Mouse (Mus musculus): ENCODE data around the gene 4930469K13Rik. TPM values are rescaled to one million over a fixed set of nuclear protein-coding genes. Genes with fewer than 3 reads are reported as not detected.

Gene 4930469K13Rik
- polyA plus RNA-seq, 1 experiment from 2014 or later, result 0.91 TPM

DNA sequence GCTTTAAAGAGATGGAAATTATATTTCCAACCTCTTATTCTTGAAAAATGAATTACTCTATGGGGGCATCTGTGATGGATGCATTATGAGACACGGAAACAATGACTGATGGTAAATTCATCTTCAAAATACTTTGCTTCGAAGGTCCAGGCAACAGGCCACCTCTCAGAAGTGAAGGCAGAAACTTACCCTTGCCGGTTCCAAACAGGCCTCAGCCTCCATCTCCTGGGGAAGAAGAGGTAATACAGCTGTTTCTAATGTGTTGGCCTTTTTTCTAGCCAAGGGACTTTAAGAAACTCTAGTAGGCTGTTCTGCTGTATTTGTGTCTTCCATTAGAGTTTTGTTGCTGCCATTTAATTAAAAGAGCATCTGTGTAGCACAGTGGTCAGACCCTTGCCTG lies 11.3 kb downstream of the 4930469K13Rik start:
- Histone ChIP-seq H3K4me3 (ENCODE audit: low read depth, low read length) (no peak overlapping the region), H3K4me2 (replicated peaks; ENCODE audit: low read depth, low read length) (no peak overlapping the region), H3K9ac (replicated peaks; ENCODE audit: low read depth, low read length) (no peak overlapping the region), H3K4me1 (ENCODE audit: control insufficient read depth, insufficient read depth, low read length) (no peaks in the 10 kb centered on the region), H3K27ac (ENCODE audit: low read length) (no peak overlapping the region), H3K9me3 (ENCODE audit: control insufficient read depth, low read depth, low read length) (no peaks in the 10 kb centered on the region), H3K36me3 (ENCODE audit: control insufficient read depth, insufficient read depth, low read length) (no peaks in the 10 kb centered on the region), H3K27me3 (ENCODE audit: control insufficient read depth, insufficient read depth, low read length) (no peaks in the 10 kb centered on the region)
- ATAC-seq (ENCODE audit: insufficient number of reproducible peaks, insufficient read depth, low FRiP score, low read depth), result no peak
- WGBS, result 53% methylated on average over 3 of the region's 3 CpGs

DNA sequence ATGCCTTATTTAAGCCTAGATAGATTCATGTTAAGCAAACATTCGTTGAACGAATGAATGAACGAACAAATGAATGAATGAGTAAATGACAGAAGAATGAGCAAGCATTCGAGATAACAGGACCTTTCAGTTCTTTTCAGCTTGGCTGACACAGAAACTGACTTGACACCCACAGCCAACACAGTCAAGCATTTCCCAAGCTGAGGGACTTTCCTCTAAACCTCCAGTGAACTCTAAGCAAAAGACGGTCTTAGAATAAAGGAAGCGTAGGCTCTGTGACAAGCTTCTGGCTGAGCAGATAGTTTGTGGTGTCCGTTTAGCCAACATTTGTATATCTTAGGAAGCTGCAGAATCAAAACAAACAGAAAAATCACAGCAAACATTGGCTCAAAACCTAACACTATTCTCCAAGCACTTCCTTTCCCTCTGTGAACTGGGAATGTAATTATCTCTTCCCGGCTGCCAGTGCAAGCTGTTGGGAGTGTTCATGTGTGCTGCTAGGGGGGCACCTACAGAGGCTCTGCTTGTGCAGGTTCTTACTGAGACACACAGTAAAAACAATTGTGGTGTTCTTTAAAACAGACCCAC lies 12.1 kb downstream of the 4930469K13Rik start:
- H3K9me3 ChIP-seq (ENCODE audit: control insufficient read depth, low read depth, low read length), result no peaks in the 10 kb centered on the region
- no peaks in the 10 kb centered on the region for H3K4me1 ChIP-seq (ENCODE audit: control insufficient read depth, insufficient read depth, low read length)
- no peak overlapping the region for H3K27ac ChIP-seq (ENCODE audit: low read length)
- no peaks in the 10 kb centered on the region for H3K36me3 ChIP-seq (ENCODE audit: control insufficient read depth, insufficient read depth, low read length)
- no peak overlapping the region for H3K9ac ChIP-seq (replicated peaks; ENCODE audit: low read depth, low read length)
- WGBS, result 72% methylated on average over 8 of the region's 8 CpGs
- no peak overlapping the region for H3K4me2 ChIP-seq (replicated peaks; ENCODE audit: low read depth, low read length)
- H3K4me3 ChIP-seq (ENCODE audit: low read depth, low read length), result no peak overlapping the region
- no peak for ATAC-seq (ENCODE audit: insufficient number of reproducible peaks, insufficient read depth, low FRiP score, low read depth)
- H3K27me3 ChIP-seq (ENCODE audit: control insufficient read depth, insufficient read depth, low read length), result no peaks in the 10 kb centered on the region

GRCm38 (mm10) chr11:34084639-34085038 lies 13.7 kb downstream of the 4930469K13Rik start:
- ATAC-seq (ENCODE audit: insufficient number of reproducible peaks, insufficient read depth, low FRiP score, low read depth), result no peak
- Histone ChIP-seq H3K36me3 (ENCODE audit: control insufficient read depth, insufficient read depth, low read length) (no peaks in the 10 kb centered on the region), H3K4me1 (ENCODE audit: control insufficient read depth, insufficient read depth, low read length) (no peaks in the 10 kb centered on the region), H3K27me3 (ENCODE audit: control insufficient read depth, insufficient read depth, low read length) (no peaks in the 10 kb centered on the region), H3K27ac (ENCODE audit: low read length) (no peak overlapping the region), H3K4me2 (replicated peaks; ENCODE audit: low read depth, low read length) (no peak overlapping the region), H3K4me3 (ENCODE audit: low read depth, low read length) (no peak overlapping the region), H3K9ac (replicated peaks; ENCODE audit: low read depth, low read length) (no peak overlapping the region), H3K9me3 (ENCODE audit: control insufficient read depth, low read depth, low read length) (no peaks in the 10 kb centered on the region)
- 31% methylated on average over 2 of the region's 2 CpGs for WGBS

DNA sequence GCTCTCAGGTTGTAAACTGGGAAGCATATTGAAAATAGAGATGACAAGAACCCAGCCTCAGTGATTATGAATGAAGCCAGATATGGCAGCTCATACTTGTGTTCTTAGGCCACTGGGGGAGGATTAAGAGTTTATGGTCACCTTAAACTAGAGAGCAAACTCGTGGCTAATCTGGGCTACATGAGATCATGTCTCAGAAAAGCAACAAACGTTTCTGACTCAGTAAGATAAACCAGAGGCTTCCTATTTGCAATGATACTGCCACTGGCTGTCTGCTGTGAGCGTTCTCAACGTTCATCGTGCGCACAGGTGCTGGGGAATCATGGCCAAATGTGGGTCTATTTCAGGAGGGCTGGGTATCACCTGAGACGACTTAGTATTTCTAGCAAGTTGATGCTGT lies 14.6 kb downstream of the 4930469K13Rik start:
- no peaks in the 10 kb centered on the region for H3K36me3 ChIP-seq (ENCODE audit: control insufficient read depth, insufficient read depth, low read length)
- no peak overlapping the region for H3K4me2 ChIP-seq (replicated peaks; ENCODE audit: low read depth, low read length)
- no peak overlapping the region for H3K27ac ChIP-seq (ENCODE audit: low read length)
- no peak overlapping the region for H3K4me3 ChIP-seq (ENCODE audit: low read depth, low read length)
- H3K9me3 ChIP-seq (ENCODE audit: control insufficient read depth, low read depth, low read length), result no peaks in the 10 kb centered on the region
- 63% methylated on average over 7 of the region's 7 CpGs for WGBS
- H3K9ac ChIP-seq (replicated peaks; ENCODE audit: low read depth, low read length), result no peak overlapping the region
- no peak for ATAC-seq (ENCODE audit: insufficient number of reproducible peaks, insufficient read depth, low FRiP score, low read depth)
- no peaks in the 10 kb centered on the region for H3K27me3 ChIP-seq (ENCODE audit: control insufficient read depth, insufficient read depth, low read length)
- no peaks in the 10 kb centered on the region for H3K4me1 ChIP-seq (ENCODE audit: control insufficient read depth, insufficient read depth, low read length)

- Histone ChIP-seq H3K27me3 (ENCODE audit: control insufficient read depth, insufficient read depth, low read length) (no peaks in the 10 kb centered on the region), H3K9ac (replicated peaks; ENCODE audit: low read depth, low read length) (no peak overlapping the region), H3K4me1 (ENCODE audit: control insufficient read depth, insufficient read depth, low read length) (no peaks in the 10 kb centered on the region), H3K4me3 (ENCODE audit: low read depth, low read length) (no peak overlapping the region), H3K27ac (ENCODE audit: low read length) (no peak overlapping the region), H3K4me2 (replicated peaks; ENCODE audit: low read depth, low read length) (no peak overlapping the region), H3K36me3 (ENCODE audit: control insufficient read depth, insufficient read depth, low read length) (no peaks in the 10 kb centered on the region), H3K9me3 (ENCODE audit: control insufficient read depth, low read depth, low read length) (no peaks in the 10 kb centered on the region)
- 72% methylated on average over 6 of the region's 6 CpGs for whole genome bisulfite sequencing
- no peak for ATAC-seq (ENCODE audit: insufficient number of reproducible peaks, insufficient read depth, low FRiP score, low read depth)
These were observed 18.6 kb downstream of the 4930469K13Rik start for GRCm38 (mm10) chr11:34079542-34080464.

- no peak overlapping the region for H3K4me3 ChIP-seq (ENCODE audit: low read depth, low read length)
- H3K4me1 ChIP-seq (ENCODE audit: control insufficient read depth, insufficient read depth, low read length), result no peaks in the 10 kb centered on the region
- WGBS, result 81% methylated on average over 7 of the region's 7 CpGs
- no peaks in the 10 kb centered on the region for H3K36me3 ChIP-seq (ENCODE audit: control insufficient read depth, insufficient read depth, low read length)
- no peak overlapping the region for H3K9ac ChIP-seq (replicated peaks; ENCODE audit: low read depth, low read length)
- no peak overlapping the region for H3K4me2 ChIP-seq (replicated peaks; ENCODE audit: low read depth, low read length)
- ATAC-seq (ENCODE audit: insufficient number of reproducible peaks, insufficient read depth, low FRiP score, low read depth), result no peak
- H3K27me3 ChIP-seq (ENCODE audit: control insufficient read depth, insufficient read depth, low read length), result no peaks in the 10 kb centered on the region
- no peak overlapping the region for H3K27ac ChIP-seq (ENCODE audit: low read length)
- H3K9me3 ChIP-seq (ENCODE audit: control insufficient read depth, low read depth, low read length), result no peaks in the 10 kb centered on the region
These were observed 19.8 kb downstream of the 4930469K13Rik start for GRCm38 (mm10) chr11:34078581-34078980.

DNA sequence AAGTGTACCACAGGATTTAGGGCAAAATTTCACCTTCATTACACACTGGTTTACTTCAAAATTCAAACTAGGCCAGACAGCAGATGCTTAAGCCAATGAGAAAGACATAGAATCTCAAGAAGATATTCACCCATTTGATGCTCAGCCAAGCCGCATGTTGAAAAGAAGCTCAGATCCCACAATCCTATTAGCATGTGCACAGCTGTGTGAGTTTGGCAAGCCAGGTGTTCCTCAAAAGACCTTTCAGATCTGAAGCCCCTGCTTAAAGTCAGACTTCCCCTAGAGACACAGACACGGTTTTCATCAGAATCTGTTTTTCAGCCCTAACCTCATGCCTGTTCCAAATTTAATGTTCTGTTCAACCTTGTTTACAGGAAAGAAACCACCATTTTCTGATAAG lies 20.5 kb downstream of the 4930469K13Rik start:
- no peak overlapping the region for H3K27ac ChIP-seq (ENCODE audit: low read length)
- no peak overlapping the region for H3K9ac ChIP-seq (replicated peaks; ENCODE audit: low read depth, low read length)
- no peaks in the 10 kb centered on the region for H3K27me3 ChIP-seq (ENCODE audit: control insufficient read depth, insufficient read depth, low read length)
- WGBS, result 62% methylated on average over 2 of the region's 2 CpGs
- ATAC-seq (ENCODE audit: insufficient number of reproducible peaks, insufficient read depth, low FRiP score, low read depth), result no peak
- H3K4me2 ChIP-seq (replicated peaks; ENCODE audit: low read depth, low read length), result no peak overlapping the region
- no peaks in the 10 kb centered on the region for H3K36me3 ChIP-seq (ENCODE audit: control insufficient read depth, insufficient read depth, low read length)
- no peaks in the 10 kb centered on the region for H3K4me1 ChIP-seq (ENCODE audit: control insufficient read depth, insufficient read depth, low read length)
- no peak overlapping the region for H3K4me3 ChIP-seq (ENCODE audit: low read depth, low read length)
- no peaks in the 10 kb centered on the region for H3K9me3 ChIP-seq (ENCODE audit: control insufficient read depth, low read depth, low read length)

DNA sequence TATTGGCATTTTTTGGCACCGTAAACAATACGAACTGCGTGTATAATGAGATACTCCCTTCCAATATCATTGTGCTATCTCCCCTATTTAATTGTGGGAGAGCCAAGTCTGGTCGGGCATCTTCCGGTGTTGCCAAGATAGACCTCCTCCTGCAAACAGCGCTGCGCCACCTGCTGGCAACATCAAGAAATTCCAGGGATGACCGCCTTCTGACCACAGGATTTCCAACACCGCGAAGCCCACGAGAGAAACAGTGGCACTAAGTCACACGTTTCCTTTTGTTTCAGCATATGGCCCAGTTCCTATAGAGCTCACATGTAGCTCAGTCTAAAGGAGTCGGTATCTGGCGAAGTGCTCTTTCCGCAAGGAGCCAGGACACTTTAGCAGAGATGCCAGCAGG lies 24.6 kb downstream of the 4930469K13Rik start:
- H3K4me2 ChIP-seq (replicated peaks; ENCODE audit: low read depth, low read length), result no peak overlapping the region
- no peaks in the 10 kb centered on the region for H3K36me3 ChIP-seq (ENCODE audit: control insufficient read depth, insufficient read depth, low read length)
- ATAC-seq (ENCODE audit: insufficient number of reproducible peaks, insufficient read depth, low FRiP score, low read depth), result no peak
- H3K4me3 ChIP-seq (ENCODE audit: low read depth, low read length), result no peak overlapping the region
- WGBS, result 12% methylated on average over 15 of the region's 15 CpGs
- no peaks in the 10 kb centered on the region for H3K4me1 ChIP-seq (ENCODE audit: control insufficient read depth, insufficient read depth, low read length)
- no peak overlapping the region for H3K27ac ChIP-seq (ENCODE audit: low read length)
- no peak overlapping the region for H3K9ac ChIP-seq (replicated peaks; ENCODE audit: low read depth, low read length)
- no peaks in the 10 kb centered on the region for H3K9me3 ChIP-seq (ENCODE audit: control insufficient read depth, low read depth, low read length)
- H3K27me3 ChIP-seq (ENCODE audit: control insufficient read depth, insufficient read depth, low read length), result no peaks in the 10 kb centered on the region

Measured in stomach, embryonic 14.5 days (tissue).